Mouse (Mus musculus): Measurements from ENCODE around the gene Prl.
A peak's percentile ranks its signal among the peaks of the same experiment; 100 is the strongest.
"Not testable (repeated sequence)": the region's sequence is repeated elsewhere in the genome, so short reads cannot be mapped to it uniquely, and the experiment has no call there.

Prl gene

DNA sequence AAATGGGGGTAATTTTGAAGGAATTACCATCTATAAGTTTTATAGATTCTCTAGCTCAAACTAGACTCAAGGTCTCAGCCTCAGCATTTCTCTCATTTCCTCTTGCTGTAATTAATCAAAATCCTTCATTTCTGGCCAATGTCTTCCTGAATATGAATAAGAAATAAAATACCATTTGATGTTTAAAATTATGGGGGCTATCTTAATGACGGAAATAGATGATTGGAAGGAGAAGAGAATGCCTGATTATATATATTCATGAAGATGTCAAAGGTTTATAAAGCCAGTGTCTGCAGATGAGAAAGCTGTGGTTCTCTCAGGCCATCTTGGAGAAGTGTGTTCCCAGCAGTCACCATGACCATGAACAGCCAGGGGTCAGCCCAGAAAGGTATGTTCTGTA lies at the start of gene Prl:
Gene Prl (plus strand): TSS at position 301 of the 400 bp plus-strand sequence.
- DNase-seq, result no peak

DNA sequence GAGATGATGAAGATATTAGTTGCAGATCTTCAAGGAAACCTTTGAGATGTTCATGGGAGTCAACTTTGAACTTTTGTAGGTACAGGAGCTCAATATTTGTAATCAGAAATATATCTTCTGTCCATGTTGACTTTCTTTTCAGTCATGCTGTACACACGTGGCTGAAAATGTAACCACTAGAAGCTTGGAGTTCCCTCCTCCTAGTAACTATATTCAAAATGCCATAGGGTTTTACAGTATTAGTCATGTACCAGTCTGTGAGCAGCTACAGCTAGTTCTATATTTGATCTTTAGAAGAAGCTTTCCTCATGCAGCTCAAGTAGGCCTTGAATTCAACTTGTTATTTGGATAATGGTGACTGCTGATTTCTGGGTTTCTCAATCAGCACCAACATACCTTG lies 30.8 kb upstream of the Prl start:
- no peak for DNase-seq

DNA sequence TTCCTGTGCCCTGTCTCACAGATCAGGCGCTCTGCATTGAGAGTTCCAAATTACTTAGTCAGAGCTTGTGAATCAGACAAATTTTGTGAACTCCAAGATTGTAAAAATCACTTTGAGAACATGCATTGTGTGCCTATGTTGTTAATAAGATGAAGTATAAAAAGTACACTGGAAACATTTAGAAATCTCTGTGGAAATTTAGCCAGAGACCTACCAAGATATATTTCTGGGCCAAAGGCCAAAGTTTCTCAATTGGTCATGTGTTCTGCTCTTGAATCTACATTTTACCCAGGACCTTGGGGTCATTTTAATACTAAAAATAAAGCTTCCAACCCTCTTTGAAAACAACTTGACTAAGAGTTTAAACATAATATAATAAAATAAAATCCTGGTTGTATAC lies 30.0 kb upstream of the Prl start:
- no peak for DNase-seq

DNA sequence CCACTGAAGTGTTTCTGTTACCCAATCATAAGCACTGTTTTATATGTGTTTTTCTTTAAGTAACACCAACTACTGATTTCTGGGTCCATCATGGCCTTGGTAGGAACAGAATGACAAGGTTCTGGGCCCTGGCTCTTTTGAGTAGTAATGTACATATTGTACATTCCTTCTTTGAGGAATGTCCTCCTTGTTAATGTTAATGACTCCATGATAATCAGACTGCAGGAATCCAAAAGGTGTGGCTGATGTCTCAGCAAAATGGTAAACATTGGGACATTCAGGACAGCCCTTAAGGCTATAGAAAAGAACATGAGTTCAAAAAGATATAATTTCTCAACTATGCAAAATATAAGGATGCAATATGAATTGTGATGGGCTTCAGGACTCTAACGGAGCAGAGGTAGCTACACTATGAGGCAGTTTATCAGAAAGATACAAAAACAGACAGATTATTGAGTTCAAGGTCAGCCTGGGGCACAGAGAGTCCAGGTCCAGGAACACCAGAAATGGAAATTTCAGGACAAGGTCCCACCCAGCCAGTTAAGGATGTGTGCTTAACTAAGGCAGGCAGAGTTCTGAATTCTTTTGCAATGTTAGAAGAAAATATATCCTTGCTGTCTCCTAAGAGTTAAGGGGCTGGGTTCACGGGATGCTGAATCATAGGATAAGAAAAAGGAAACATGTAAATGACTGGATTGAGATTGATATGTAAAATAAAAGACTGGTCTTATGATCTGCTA lies 28.7 kb upstream of the Prl start:
- no peak for DNase-seq

DNA sequence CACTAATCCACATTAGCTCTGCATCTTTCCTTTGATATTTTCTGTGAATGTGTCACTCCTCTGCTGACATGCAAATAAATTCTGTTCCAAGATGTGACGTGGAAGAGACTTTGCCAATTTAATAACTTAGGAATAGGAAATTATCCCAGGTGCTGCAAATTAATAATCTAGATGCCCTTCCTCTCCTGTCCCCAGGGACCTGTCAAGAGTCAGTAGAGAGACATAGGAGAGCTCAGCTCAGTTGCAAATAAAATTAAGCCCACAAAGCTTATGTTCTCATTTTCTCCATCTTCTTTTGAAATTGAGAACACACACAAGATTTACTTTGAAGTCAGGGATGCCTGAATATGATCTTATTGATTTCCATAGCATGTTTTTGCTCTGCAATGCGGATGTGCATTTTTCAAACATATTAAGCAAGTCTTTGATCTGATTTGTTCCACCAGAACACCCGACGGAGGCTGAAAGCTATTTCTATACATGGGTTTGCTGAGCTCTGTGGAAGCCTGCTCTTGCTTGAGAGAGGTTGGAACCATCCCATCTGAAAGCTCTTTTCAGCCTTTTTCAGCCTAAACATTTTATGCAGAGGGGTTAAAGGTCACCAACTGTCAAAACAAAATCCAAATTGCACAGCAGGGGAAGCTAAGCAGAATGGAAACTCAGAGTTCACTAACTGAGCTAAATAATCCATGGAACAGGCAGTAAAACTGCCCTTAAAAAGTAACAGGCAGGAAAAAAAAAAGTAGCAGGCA lies 26.1 kb upstream of the Prl start:
- no peak for DNase-seq

DNA sequence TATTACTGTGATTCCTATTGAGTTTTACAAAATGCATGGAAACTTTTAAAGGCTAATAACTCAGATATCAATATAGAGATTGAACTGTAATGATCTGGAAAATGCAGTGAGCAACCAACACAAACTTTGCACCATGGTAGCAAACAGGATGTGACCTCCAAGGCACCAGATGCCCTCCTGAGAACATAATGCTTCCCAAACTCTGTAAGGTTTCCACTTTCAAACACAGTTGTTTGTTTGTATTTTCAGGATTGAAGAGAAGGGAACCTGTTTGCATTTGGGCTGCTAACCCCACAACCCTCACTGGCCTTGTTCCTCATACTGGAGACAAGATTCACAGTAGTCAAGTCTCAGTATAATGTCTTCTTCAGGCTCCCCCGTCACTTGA lies 25.5 kb upstream of the Prl start:
- no peak for DNase-seq

DNA sequence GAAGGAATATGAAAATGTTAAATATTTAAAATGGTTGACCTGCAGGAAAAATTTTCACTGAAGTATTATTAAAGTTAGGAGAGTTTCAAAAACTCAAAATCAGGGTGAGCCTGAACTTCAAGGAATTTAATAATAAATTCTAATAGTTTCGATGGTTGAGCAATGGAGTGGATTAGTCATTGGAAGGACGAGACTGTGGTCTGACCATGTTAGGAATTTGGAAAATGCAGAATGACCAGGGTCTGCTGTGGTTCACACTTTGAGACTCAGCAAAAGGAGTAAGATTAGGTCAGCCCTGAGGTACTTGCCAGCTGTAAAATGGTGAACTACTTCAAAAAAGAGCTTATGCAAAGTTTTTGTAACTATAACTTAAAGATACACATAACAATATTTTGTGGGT lies 24.4 kb upstream of the Prl start:
- no peak for DNase-seq

DNA sequence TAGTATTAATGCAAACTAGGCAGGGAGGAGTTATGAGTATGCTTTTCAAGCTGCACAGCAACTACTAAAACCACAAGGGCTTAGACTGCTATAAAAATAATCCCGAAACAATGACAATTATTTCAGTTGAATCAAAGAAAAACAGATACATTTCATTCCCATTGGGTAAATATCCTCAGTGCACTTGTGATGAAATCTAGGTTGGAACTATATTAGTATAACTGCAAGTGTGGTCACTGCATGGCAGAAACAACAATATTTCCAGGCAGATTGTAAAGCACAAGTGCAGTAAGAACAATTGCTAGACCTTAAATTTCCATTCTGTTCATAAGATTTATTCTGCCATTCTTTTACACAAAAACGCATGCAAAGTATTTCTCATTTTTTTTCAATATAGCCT lies 15.2 kb upstream of the Prl start:
- no peak for DNase-seq

DNA sequence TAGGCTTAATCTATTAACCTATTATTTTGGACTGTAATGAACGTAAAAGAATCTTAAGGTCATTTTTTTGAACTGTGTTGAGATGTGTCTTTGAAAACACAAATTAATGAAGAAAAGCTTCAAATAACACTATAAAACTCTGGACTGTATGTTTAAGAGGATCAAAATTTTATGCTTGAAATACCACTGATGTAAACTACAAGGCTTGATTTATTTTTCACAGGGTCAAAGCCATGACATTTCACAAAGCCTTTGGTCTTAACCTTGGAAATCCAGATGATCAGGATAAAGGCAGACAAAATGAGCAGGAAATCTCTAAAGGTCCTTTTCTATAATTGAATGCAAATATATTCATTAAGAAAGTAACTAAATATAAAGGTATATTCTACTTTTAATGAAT lies 14.0 kb upstream of the Prl start:
- DNase-seq, result no peak

DNA sequence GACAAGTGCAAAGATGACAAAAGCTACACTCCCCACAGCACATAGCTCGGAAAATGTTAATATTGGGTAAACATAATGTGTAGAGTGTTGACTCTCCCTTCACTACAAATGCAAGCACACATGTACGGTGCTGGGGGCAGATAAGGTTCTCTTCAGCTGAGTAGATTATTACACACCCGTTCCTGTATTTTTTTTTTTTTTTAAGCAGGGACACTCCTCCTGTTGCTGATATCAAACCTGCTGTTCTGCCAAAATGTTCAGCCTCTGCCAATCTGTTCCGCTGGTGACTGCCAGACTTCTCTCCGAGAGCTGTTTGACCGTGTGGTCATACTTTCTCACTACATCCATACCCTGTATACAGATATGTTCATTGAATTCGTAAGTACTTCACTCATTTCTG lies 1.8 kb downstream of the Prl start:
- peak; percentile 48 for DNase-seq

DNA sequence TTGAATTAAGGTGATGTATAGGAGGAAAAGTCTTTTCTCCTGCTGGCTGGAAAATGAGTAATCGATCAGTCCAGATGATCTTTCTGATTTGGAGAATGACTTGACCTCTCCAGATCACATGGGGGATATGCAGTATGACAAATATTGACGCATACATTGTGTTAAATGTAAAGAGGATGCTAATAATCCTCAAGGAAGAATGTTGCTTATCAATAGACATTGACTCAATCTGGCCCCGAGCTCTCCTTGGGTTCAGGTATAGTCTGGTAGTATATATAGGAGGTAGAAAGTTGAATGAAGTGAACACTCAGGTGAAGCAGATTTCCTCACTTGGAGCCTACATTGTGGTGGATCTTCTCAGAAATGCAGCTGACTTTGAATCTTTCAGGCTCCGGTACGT lies 36.5 kb downstream of the Prl start, which contains the start of gene Prl3d1:
Gene Prl3d1 (plus strand): TSS at position 301 of the 400 bp plus-strand sequence.
- not testable (repeated sequence) for DNase-seq
